Mouse (Mus musculus): ENCODE measurements around the gene Frmd4b. TPM values are rescaled to one million over a fixed set of nuclear protein-coding genes. Genes with fewer than 3 reads are reported as not detected.

The Frmd4b gene
- polyA plus RNA-seq, 1 experiment = 6.8 TPM

DNA sequence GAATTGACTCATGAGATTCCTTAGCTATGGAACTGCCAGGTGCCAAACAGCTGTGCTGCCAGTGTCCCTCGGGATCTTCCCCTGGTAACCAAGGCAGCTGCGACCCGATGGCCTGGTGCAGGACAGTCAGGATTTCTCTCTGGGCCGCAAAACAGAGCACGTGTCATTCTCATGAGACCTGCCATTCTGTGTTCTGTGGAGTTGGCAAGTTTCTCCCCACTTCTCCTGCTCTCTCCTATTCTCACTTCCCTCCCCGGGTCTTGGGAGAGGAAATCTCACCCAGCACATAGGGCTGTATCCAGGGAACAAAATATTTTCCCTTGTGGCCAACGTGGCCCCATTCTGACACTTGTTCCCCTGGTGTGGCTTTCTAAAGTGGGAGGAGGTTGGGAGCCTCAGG lies 176.0 kb downstream of the Frmd4b start:
- TF ChIP-seq POLR2A (IDR thresholded peaks at IDR 0.05; ENCODE audit: control insufficient read depth, low read depth, low read length) (no peak), CTCF (IDR thresholded peaks at IDR 0.05; ENCODE audit: control insufficient read depth, insufficient read depth, insufficient replicate concordance, low read depth, low read length) (no peak)
- H3K27ac ChIP-seq (ENCODE audit: control insufficient read depth, insufficient read depth, low read depth, low read length) = no peak overlapping the region
- H3K27me3 ChIP-seq (ENCODE audit: control insufficient read depth, insufficient read depth, low read length) = no peaks in the 10 kb centered on the region
- H3K4me3 ChIP-seq (ENCODE audit: control insufficient read depth, low read depth, low read length) = no peak overlapping the region
- no peaks in the 10 kb centered on the region for H3K36me3 ChIP-seq (ENCODE audit: control insufficient read depth, insufficient read depth, low read length)
- no peaks in the 10 kb centered on the region for H3K4me1 ChIP-seq (ENCODE audit: control insufficient read depth, insufficient read depth, low read length)

DNA sequence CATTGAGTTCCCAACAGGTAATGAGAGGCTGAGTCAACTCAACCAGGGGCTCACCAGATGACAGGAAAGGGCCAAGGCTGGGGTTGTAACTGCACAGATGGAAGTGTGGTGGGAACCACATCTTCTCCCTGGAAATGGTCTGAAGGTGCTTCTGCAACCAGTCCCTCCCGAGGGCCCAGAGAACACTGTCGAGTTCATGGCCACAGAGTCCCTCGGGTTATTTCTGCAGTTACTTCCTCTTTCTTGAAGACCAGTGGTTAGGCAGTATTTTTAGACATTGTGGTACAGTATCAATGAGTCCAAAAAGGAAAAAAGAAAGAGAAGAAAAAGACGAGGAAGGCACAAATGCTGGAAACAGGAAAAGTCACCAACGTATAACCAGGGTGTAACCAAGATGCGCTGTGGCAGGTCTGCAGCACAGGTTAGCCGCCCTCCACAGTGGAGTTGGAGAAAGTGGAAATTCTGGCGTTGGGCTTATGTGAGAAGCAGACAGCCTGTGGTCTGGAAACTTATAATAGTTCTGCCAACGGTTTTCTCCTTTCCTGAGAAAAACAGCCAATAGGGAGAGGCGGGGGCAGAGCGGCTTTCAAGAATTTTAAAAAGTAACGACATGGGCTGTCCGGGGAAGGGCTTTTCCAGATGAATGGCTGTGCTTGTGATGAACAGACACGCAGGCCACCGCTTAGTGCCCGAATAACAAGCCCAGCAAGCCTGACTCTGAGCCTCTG lies 178.3 kb downstream of the Frmd4b start:
- no peak overlapping the region for H3K27ac ChIP-seq (ENCODE audit: control insufficient read depth, insufficient read depth, low read depth, low read length)
- H3K27me3 ChIP-seq (ENCODE audit: control insufficient read depth, insufficient read depth, low read length) = no peaks in the 10 kb centered on the region
- no peaks in the 10 kb centered on the region for H3K36me3 ChIP-seq (ENCODE audit: control insufficient read depth, insufficient read depth, low read length)
- TF ChIP-seq CTCF (IDR thresholded peaks at IDR 0.05; ENCODE audit: control insufficient read depth, insufficient read depth, insufficient replicate concordance, low read depth, low read length) = no peak
- no peak for TF ChIP-seq POLR2A (IDR thresholded peaks at IDR 0.05; ENCODE audit: control insufficient read depth, low read depth, low read length)
- no peaks in the 10 kb centered on the region for H3K4me1 ChIP-seq (ENCODE audit: control insufficient read depth, insufficient read depth, low read length)
- no peak overlapping the region for H3K4me3 ChIP-seq (ENCODE audit: control insufficient read depth, low read depth, low read length)

- no peak for TF ChIP-seq CTCF (IDR thresholded peaks at IDR 0.05; ENCODE audit: control insufficient read depth, insufficient read depth, insufficient replicate concordance, low read depth, low read length)
- H3K27ac ChIP-seq (ENCODE audit: control insufficient read depth, insufficient read depth, low read depth, low read length) = no peak overlapping the region
- no peaks in the 10 kb centered on the region for H3K36me3 ChIP-seq (ENCODE audit: control insufficient read depth, insufficient read depth, low read length)
- no peaks in the 10 kb centered on the region for H3K4me1 ChIP-seq (ENCODE audit: control insufficient read depth, insufficient read depth, low read length)
- H3K27me3 ChIP-seq (ENCODE audit: control insufficient read depth, insufficient read depth, low read length) = no peaks in the 10 kb centered on the region
- H3K4me3 ChIP-seq (ENCODE audit: control insufficient read depth, low read depth, low read length) = no peak overlapping the region
These were observed 182.6 kb downstream of the Frmd4b start for GRCm38 (mm10) chr6:97434753-97435152.

DNA sequence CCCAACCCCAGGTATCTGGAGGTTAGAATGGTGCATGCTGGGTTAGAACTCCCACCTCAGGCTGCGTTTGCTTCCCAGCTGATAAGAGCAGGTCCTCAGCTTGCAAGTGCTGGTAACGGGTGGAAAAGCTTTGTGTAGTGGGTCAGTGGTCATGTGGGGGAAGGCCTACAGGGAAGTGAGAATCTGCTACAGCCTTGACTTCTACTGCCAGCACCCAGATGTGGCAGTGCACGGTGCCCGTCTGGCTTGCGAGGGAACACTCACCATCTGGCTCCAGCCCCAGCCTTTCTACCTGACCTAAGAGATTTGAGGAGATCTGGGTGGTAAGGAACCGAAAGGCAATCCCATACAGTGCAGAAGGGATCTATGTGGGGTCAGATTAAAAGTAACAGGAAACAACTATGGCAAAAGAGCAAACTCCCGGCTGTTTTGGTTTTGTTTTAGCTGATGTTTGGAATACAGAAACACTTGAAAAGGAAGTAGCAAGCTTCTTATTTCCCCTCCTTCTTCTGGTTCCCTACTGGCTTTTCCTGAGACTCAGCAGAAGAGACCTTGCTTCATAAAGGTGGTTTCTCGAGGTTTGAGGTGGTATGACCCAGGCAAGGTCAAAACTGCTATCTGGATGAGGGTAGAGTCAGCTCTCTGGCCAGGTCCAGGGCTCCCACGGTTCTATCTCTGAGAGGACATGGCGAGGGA lies 185.9 kb downstream of the Frmd4b start:
- H3K4me3 ChIP-seq (ENCODE audit: control insufficient read depth, low read depth, low read length) = no peak overlapping the region
- H3K27ac ChIP-seq (ENCODE audit: control insufficient read depth, insufficient read depth, low read depth, low read length) = no peak overlapping the region
- H3K27me3 ChIP-seq (ENCODE audit: control insufficient read depth, insufficient read depth, low read length) = no peaks in the 10 kb centered on the region
- H3K4me1 ChIP-seq (ENCODE audit: control insufficient read depth, insufficient read depth, low read length) = no peaks in the 10 kb centered on the region
- TF ChIP-seq POLR2A (IDR thresholded peaks at IDR 0.05; ENCODE audit: control insufficient read depth, low read depth, low read length) (no peak), CTCF (IDR thresholded peaks at IDR 0.05; ENCODE audit: control insufficient read depth, insufficient read depth, insufficient replicate concordance, low read depth, low read length) (no peak)
- H3K36me3 ChIP-seq (ENCODE audit: control insufficient read depth, insufficient read depth, low read length) = no peaks in the 10 kb centered on the region

GRCm38 (mm10) chr6:97430519-97430918 lies 186.8 kb downstream of the Frmd4b start:
- no peak for TF ChIP-seq POLR2A (IDR thresholded peaks at IDR 0.05; ENCODE audit: control insufficient read depth, low read depth, low read length)
- no peak for TF ChIP-seq CTCF (IDR thresholded peaks at IDR 0.05; ENCODE audit: control insufficient read depth, insufficient read depth, insufficient replicate concordance, low read depth, low read length)
- Histone ChIP-seq H3K27me3 (ENCODE audit: control insufficient read depth, insufficient read depth, low read length) (no peaks in the 10 kb centered on the region), H3K36me3 (ENCODE audit: control insufficient read depth, insufficient read depth, low read length) (no peaks in the 10 kb centered on the region), H3K27ac (ENCODE audit: control insufficient read depth, insufficient read depth, low read depth, low read length) (no peak overlapping the region), H3K4me3 (ENCODE audit: control insufficient read depth, low read depth, low read length) (no peak overlapping the region), H3K4me1 (ENCODE audit: control insufficient read depth, insufficient read depth, low read length) (no peaks in the 10 kb centered on the region)

- Histone ChIP-seq H3K27ac (ENCODE audit: control insufficient read depth, insufficient read depth, low read depth, low read length) (no peak overlapping the region), H3K36me3 (ENCODE audit: control insufficient read depth, insufficient read depth, low read length) (no peaks in the 10 kb centered on the region), H3K27me3 (ENCODE audit: control insufficient read depth, insufficient read depth, low read length) (no peaks in the 10 kb centered on the region), H3K4me3 (ENCODE audit: control insufficient read depth, low read depth, low read length) (no peak overlapping the region), H3K4me1 (ENCODE audit: control insufficient read depth, insufficient read depth, low read length) (no peaks in the 10 kb centered on the region)
- TF ChIP-seq CTCF (IDR thresholded peaks at IDR 0.05; ENCODE audit: control insufficient read depth, insufficient read depth, insufficient replicate concordance, low read depth, low read length) = no peak
- no peak for TF ChIP-seq POLR2A (IDR thresholded peaks at IDR 0.05; ENCODE audit: control insufficient read depth, low read depth, low read length)
These were observed 187.5 kb downstream of the Frmd4b start for GRCm38 (mm10) chr6:97429688-97430343.

DNA sequence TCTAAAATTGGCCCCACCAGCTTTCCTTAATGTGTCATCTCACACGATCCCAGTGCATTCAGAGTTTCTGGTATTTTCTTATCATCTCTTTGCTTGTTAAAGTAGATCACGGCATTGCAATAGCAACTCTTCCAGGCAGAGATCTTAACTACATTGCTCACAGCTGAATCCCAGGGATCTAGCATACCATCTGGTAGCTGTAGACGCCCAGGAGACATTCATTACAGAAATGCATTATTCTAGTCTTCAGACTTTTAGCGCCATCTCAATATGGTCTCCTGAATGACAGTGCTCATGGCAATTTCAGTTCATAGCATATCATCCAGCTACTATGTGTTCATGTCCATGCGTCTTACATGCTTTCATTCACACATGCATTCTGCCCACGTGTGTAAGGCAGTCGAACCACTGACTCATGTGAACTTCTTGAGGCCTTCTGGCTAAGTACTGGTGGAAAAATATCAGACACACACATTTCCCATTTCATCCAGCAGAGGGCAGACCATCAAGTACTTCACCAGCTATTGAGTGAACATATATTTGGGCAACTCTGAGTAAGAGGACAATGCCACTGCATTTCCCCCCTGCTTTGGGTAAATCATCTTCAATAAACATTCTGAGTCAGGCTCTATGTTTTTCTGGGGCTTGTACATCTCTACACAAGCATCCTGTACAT lies 197.4 kb downstream of the Frmd4b start:
- Histone ChIP-seq H3K27ac (ENCODE audit: control insufficient read depth, insufficient read depth, low read depth, low read length) (no peak overlapping the region), H3K36me3 (ENCODE audit: control insufficient read depth, insufficient read depth, low read length) (no peaks in the 10 kb centered on the region), H3K4me3 (ENCODE audit: control insufficient read depth, low read depth, low read length) (no peak overlapping the region), H3K4me1 (ENCODE audit: control insufficient read depth, insufficient read depth, low read length) (no peaks in the 10 kb centered on the region), H3K27me3 (ENCODE audit: control insufficient read depth, insufficient read depth, low read length) (no peaks in the 10 kb centered on the region)
- TF ChIP-seq POLR2A (IDR thresholded peaks at IDR 0.05; ENCODE audit: control insufficient read depth, low read depth, low read length) (no peak), CTCF (IDR thresholded peaks at IDR 0.05; ENCODE audit: control insufficient read depth, insufficient read depth, insufficient replicate concordance, low read depth, low read length) (peak; percentile 12; the same call in 1 of the 2 replicates)
